Mouse (Mus musculus) left cerebral cortex, postnatal 10 days (tissue): ENCODE results near the gene Osbpl10. TPM values are rescaled to one million over a fixed set of nuclear protein-coding genes. Genes with fewer than 3 reads are reported as not detected.

Source experiments
- DNase-seq, 2 experiments: peaks; one replicate each; pipeline ENCODE4 v3.0.0; 2021 to 2022; ENCODE audit warnings: low spot score in 2 of 2, mixed read lengths in 1 of 2; ENCODE audit errors: extremely low spot score in 1 of 2
- intact Hi-C: fragments of 180-260 bp; cut with DNase I; formaldehyde crosslinking; loops from one replicate; pipeline ENCODE4 v1.15.1; 2025
- total RNA-seq, 2 experiments: library from RNA; stranded (reverse); gene quantifications; 2 replicates each; pipeline ENCODE4 v1.2.3; 2021

Gene Osbpl10
- total RNA-seq, 2 experiments from 2014 or later, result 55.7 to 56.3 TPM

DNA sequence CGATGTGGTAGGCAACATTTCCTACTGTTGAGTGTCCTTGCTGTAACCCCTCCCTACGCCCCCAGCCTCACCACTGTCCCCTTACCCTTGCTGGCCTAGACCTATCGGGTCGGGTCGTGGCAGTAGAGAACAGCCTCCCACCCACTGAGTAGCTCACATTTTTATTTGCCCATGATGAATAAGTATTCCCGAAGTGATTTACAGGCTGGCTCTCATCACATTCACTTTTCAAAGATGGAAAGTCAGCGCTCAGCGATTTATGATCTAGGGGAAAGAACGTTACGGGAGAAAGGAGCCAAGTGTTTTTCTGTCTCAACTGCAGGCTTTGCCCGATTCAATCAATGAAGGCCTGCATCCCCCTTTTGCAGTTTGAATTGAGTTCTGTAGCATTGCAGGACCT is 208.0 kb downstream of the Osbpl10 start:
- intact Hi-C loops, result no loop called here
- DNase-seq, result no peak

DNA sequence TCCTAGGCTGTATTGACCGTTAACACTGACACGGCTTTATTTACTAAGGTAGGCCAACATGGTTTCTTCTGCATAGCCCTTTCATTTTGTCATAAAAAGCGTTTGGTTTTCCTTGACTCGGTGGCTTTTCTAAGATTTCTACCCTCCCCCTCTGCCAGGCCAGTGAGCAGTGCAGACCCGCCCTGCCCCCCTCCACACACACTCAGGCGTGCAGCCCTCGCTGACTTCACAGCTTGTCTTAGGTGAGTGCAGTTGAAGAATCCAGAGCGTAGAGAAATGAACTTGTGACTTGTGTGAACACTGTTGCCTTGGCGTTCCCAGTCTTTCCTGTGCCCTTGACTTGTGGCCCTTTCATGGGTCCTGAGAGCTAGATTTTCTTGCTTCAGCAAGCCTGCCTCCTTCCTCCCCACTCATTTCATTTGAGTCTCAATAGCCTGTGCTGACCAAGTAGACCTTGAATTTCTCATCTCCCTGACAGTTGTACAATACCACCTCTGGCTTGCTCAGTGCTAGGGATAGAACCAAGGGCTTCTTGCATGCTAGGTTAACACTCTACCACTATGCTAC is 212.1 kb downstream of the Osbpl10 start:
- intact Hi-C loops, result no loop called here
- no peak for DNase-seq

DNA sequence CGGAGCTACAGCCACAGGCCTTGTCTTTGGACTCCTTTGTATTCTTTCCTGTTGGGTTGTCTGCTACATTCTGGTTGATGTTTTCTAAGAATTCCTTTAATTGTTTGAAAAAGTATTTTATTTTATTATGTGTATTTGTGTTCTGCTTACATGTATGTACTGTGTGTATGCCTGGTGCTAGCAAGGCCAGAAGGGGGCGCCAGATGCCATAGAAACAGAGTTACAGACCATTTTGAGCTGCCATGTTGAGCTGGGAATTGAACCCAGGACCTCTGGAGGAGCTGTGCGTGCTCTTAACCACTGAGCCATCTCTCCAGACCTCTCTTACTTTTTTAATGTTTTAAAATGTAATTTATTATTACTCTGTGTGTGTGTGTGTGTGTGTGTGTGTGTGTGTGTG is 214.5 kb downstream of the Osbpl10 start:
- intact Hi-C loops, result no loop called here
- DNase-seq, result no peak

DNA sequence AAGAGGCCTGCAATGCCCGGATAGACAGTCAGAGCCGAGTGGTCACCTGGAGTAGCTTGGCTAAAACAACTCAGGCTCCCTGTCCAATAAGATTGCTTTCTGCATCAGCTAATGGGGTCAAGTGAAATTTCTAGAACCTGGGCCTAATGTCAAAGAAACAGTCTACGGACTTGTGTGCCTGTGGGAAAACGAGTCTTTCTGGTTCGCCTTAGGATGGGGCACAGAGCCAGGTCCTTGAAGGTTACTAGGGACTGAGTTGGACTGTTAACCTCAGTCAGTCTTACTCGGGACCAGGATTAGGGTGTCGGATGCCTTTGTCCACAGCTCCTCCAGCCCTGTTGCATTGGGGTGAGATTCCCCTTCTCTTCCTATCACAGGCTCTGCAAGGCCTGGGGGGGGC is 218.7 kb downstream of the Osbpl10 start:
- DNase-seq, result no peak
- intact Hi-C loops, result no loop called here

DNA sequence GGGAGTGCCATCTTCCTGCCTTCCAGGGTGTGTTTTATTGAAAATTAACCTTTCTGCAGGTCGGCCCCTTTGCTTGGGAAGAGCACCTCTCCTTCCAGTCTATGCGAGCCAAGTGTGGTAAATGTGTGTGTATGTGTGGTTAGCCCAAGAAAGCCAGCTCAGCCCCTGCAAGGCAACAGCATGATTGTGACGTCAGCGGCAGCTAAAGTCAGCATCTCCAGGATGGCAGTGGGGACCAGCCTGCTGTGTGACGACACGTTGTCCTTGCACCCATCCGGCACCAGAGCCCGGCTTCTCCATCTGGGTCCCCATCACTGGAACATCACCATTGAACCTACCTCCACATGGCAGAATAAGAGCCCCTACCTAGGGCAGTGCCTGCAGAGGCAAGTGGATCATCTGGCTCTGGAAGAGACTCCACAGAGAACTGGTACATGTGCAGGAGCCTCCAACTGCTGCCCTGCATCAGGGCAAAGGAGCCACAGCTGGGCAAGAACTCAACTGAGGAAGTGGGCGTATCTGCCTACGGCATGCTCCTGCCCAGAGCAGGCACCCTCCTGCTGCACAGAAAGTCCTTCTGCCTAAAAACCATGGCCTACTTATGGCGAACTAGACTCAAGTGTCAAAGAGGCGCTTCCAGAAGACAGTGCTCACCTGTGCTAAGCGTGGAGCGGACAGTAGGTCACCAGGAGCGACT is 221.9 kb downstream of the Osbpl10 start:
- no peak for DNase-seq
- intact Hi-C loops, result no loop called here

DNA sequence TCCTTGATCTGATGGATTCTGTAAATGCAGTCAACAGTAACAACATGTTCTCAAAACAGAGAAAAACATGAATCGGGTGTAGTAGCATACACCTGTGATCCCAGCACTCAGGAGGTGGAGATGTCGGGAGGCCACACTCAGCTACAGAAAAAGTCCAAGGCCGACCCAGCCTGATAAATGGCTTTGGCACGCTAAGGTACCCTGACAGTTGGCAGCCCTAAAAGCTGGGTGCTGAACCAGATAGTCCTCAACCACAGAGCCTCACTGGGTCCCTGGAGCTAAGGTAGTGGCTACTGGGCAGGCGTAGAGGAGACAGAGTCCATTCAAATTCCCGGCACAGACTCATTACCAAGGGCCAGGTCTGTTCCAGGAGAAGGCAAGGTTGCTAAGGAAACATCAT is 222.9 kb downstream of the Osbpl10 start:
- intact Hi-C loops, result no loop called here
- no peak for DNase-seq

DNA sequence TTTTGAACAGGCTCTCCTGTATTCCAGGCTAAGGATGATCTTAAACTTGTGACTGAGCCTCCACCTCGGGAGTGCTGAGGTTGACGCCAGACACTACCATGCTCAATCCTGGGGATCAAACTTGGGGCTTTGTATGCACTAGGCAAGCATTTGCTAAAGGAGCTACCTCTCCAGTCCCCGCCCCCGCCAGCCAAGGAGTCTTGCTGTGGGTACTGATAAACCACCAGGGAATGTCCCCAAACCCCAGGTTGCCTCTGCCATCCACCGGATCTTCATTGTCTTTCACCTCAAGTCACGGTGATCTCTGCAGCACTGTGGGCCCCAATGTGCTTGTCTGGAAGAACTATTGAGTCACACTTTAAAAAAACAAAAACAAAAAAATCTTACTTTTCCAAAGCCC is 224.8 kb downstream of the Osbpl10 start:
- intact Hi-C loops, result no loop called here
- no peak for DNase-seq

DNA sequence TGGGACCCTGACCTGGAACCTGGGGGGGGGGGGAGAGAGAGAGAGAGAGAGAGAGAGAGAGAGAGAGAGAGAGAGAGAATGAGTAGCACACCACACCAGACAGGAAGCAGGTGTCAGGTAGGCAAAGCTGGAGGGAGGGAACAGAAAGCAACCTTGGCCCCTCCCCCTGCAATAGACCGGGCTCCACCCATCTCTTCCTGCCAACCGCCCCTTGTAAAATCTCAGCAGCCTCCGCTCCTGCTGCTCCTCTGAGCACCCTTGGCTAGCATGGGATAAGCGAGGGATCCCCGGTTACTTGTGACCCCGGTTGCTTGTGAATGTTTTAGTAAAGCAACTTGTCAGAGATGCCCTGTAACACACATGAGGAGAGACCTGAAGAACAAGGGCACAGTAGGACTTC is 227.1 kb downstream of the Osbpl10 start:
- intact Hi-C loops, result no loop called here
- DNase-seq, result no peak

DNA sequence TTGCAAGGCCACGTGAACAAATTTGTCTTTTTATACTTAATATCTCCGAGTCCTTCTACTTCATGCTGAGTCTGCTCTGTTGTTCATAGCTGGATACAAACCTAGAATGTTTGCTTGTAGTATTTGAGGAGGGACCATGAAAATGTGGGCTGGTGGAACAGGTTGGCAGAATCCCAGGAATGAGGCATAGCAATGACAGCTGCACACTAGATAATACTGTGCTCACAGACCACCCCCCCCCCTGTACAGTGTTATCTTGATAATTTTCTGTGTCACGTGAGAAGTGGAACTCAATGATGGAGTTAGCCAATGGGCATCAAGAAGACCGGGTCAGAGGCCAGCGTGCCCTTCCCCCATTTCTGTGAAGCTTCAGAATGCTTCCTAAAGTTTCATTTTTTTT is 227.8 kb downstream of the Osbpl10 start:
- intact Hi-C loops, result no loop called here
- no peak for DNase-seq

DNA sequence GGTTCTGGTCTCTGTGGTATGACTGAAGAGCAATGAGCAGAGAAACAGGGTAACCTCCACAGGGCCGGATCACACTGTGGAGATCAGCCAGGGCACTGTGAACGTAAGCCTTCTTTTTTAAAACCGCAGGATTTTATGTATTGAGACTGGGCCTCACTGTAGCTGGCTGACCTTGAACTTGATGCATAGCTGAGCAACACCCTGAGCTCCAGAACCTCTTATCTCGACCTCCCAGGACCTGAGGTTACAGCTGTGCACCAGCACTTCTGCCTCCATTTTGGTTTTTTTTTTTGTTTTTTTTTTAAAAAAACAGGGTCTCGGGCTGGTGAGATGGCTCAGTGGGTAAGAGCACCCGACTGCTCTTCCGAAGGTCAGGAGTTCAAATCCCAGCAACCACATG is 231.4 kb downstream of the Osbpl10 start:
- intact Hi-C loops, result no loop called here
- no peak for DNase-seq

DNA sequence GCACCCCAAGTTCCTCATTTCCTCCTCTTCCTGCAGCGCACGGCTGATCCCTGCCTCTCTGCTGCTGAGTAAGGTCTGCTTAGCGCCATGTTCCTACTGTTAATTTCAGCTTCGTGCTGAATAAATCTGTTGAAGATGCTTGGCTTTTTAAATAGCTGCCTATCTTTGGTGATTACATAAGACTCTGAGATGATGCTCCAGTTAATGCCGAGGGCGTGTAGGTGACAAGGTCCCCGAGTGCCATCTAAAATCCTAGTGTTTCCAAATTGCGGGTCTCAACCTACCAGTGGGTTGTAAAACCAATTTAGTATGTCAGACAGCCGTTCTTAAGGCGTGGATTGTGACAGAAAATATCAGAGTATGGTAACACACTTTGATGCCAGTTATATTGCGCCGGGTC is 232.2 kb downstream of the Osbpl10 start:
- DNase-seq, result no peak
- intact Hi-C loops, result no loop called here

DNA sequence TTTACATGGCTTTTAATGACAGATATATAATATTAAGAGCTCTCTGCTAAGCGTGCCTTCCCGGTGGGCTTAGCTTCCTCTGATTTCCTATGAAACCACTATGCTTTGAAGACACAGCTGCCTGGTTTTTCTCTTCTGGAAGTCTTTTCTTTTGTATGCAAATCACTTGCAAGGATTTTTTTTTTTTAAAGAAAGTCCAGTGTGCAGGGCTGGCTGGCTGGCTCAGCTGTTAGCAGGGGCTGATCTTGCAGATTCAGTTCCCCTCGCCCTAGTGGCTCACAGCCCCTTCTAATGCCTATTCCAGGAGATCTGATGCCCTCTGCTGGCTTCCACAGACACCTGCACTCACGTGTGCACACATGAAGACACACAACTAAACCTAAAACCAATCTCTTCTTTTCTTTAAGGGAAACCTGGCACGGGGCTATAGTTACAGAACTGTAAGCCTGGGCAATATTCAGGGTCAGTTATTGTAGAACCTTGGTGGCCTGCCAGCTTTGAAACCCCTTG is 235.4 kb downstream of the Osbpl10 start:
- intact Hi-C loops, result no loop called here
- no peak for DNase-seq

DNA sequence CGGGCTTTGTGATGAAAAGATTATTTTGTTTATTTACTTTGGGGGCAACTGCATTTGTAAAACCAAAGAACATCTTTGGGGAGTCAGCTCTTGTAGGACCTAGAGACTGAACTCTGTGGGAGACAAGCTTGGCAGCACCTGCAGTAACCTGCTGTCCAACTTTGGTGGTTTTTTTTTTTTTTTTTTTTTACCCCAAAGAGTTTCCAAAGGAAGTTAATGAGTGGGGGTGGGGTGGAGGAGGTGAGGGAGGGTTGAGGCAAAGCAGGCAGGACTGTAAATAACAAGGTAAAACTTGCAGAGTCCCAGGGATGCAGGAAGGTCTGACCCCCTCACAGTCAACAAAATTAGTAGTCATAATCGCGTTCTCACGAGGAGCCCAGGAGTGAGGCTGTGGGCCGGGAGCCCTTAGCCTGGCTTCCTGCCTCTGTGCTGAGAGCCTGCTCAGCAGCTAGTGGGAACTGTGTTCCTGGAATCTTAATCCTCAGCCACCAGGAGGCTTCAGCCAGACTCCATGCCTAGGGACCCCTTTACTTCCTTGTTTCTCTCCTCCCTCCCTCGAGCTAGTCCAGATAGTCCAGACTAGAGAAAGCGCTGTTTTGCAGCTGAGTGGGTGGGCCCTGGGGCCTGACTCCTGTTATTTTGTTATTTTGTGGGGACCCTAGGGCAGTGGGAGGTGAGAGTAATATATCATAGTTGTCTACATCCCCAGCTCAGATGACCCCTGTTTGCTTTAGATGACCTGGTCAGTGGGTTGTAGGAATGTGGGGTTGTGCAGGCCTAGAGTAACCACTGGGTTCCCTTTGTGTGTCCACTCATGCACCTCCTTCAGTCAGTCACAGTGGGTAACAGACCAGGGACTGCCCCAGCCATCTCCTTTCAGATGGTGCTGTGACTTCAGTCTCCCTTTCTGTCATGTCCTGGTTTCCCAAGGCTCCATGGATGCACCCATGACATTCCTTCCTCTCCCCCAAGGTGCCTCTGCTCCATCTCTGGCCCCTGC is 236.5 kb downstream of the Osbpl10 start:
- DNase-seq, result no peak
- intact Hi-C loops, result no loop called here

DNA sequence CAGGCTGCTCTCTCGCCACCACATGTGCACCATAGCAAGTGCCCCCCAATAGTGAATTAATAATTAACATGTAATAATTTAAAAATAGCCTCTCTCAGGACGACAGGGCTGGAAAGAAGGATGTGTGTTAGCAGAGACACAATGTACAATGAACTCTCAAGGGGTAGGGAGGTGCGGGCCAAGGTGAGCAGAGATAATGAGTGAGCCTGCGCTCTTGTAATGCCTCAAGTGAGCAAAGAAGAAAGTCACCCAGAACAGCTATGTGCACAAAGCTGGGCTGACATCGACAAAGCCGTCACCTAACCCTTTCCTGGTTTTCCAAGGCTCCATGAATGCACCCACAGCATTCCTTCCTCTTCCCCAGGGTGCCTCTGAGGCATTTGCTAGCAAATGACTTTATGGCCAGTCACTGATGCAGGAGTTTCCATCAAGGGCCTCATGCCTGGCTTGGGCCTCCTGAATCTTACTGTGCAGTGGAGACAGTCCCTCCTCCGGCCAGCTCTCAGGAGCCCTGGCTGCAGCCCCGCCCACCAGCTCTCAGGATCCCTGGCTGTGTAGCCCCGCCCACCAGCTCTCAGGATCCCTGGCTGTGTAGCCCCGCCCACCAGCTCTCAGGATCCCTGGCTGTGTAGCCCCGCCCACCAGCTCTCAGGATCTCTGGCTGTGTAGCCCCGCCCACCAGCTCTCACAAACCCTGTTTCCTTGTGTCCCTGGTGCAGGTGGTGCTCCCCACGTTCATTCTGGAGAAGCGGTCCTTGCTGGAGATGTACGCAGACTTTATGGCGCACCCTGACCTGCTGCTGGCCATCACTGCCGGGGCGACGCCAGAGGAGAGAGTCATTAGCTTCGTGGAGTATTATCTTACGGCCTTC is 237.7 kb downstream of the Osbpl10 start:
- no peak for DNase-seq
- intact Hi-C loops, result no loop called here

DNA sequence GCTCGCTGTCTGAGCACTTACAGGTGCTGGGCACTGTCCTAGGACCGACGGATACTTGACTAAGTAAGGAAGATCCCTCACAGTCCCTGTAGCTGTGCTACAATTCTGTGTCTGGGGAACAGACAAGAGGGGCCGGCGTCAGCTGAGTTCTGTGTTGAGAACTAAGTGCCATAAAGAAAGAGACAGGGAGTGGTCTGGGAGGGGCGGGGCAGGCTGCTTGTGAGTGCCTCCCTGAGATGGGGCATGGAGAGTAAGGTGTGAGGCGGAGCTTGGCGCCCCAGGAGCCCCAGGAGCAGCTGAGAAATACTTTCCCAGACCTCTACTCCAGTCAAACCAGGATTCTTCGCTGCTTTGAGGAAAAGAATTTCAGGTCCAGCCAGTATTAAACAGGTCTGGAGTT is 239.6 kb downstream of the Osbpl10 start:
- intact Hi-C loops, result no loop called here
- DNase-seq, result no peak

DNA sequence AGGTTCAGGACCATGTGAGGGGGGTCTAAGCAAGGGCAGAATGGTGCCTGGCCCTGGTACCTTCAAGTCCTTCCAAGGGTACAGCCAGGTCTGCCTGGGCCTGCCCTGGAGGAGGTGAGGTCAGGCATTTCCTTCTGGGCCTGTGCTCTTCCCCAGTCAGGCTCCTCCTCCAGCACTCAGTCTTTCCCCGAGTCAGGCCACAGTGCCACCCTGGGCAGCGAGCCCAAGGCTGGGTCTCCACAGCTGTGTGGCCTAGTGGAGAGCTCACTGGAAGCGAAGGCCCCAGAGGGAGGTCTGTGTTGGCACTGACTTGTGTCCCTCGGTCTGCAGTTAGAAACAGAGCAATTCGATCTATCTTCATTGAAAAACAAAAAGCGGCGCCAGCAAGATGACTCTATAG is 242.1 kb downstream of the Osbpl10 start:
- intact Hi-C loops, result no loop called here
- DNase-seq, result no peak

DNA sequence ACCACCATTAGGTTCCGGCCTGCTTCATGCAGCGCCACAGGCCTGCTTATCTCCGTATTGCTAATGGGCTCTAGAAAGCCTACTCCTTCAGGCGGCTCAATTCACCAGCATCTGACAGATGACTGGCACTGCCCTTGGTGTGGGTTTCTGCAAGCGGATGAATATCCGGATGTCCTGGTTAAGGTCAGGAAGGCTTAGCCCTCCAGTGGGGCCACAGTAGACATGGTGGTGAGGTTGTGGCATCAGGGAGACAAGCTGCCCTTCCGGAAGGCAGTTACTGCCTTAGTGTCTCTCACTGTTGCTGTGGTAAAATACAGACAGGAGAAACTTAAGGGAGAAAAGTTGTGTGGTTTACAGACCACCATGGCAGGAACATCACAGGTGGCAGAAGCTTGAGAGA is 242.9 kb downstream of the Osbpl10 start:
- intact Hi-C loops, result no loop called here
- no peak for DNase-seq

DNA sequence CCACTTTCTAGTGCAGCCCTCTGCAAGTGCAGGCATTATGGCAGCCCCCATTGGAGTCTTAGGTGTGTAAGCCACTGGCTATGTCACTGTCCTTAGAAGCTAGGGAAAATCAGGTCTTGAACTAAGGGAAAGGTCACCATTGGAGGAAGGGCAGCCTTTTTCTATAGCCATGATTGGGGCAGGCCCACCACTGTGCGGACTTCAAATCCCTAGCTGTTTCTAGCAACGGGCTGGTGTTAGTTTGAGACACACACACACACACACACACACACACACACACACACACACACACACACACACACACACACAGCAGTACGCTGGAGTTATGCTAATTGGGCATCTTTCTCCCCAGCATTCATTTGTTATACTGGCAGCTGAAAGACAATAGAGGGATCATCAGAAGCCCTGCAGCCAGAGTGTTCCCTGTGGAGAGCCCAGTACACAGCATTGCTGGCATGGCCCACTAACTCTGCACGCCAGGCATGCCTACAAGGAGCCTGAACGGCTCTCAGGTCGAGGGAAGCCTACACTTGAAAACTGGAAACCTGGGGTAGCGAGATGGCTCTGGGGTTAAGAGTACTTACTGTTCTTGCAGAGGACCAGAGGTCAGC is 246.5 kb downstream of the Osbpl10 start:
- DNase-seq, result no peak
- intact Hi-C loops, result no loop called here
